Mouse (Mus musculus) liver, embryonic 15.5 days (tissue): ENCODE measurements around the gene Nat8f5. TPM values are rescaled to one million over a fixed set of nuclear protein-coding genes. Genes with fewer than 3 reads are reported as not detected.
"Not testable (repeated sequence)": the region's sequence is repeated elsewhere in the genome, so short reads cannot be mapped to it uniquely, and the experiment has no call there.

Experiments
- ATAC-seq: fragments of 200-750 bp; cut with Nextera tagmentation; 2 replicates; pipeline ENCODE4 v1.8.0; 2017; ENCODE audit warnings: moderate number of reproducible peaks, mild to moderate bottlenecking, moderate library complexity; ENCODE audit not compliant: insufficient read depth
- H3K27ac ChIP-seq: fragments of 300-500 bp; sonication (generic); replicated peaks from 2 replicates; pipeline ENCODE4 v1.5.1; 2015; ENCODE audit warnings: mild to moderate bottlenecking, inconsistent platforms
- H3K27me3 ChIP-seq: fragments of 300-500 bp; sonication (generic); 2 replicates; pipeline ENCODE4 v1.6.1; 2015; ENCODE audit warnings: mild to moderate bottlenecking, inconsistent platforms
- H3K36me3 ChIP-seq: fragments of 300-500 bp; sonication (generic); replicated peaks from 2 replicates; pipeline ENCODE4 v1.6.1; 2015; ENCODE audit warnings: moderate library complexity, mild to moderate bottlenecking, inconsistent platforms
- H3K4me1 ChIP-seq: fragments of 300-500 bp; sonication (generic); replicated peaks from 2 replicates; pipeline ENCODE4 v1.6.1; 2015; ENCODE audit warnings: inconsistent platforms
- H3K4me2 ChIP-seq: fragments of 300-500 bp; sonication (generic); 2 replicates; pipeline ENCODE4 v1.6.1; 2015; ENCODE audit warnings: moderate library complexity, mild to moderate bottlenecking, inconsistent platforms
- H3K4me3 ChIP-seq: fragments of 300-500 bp; sonication (generic); replicated peaks from 2 replicates; pipeline ENCODE4 v1.5.1; 2015; ENCODE audit warnings: mild to moderate bottlenecking, inconsistent platforms
- H3K9ac ChIP-seq: fragments of 300-500 bp; sonication (generic); 2 replicates; pipeline ENCODE4 v1.6.1; 2015; ENCODE audit warnings: moderate library complexity, mild to moderate bottlenecking, inconsistent platforms
- H3K9me3 ChIP-seq: fragments of 300-500 bp; sonication (generic); replicated peaks from 2 replicates; pipeline ENCODE4 v1.6.1; 2016; ENCODE audit warnings: inconsistent platforms
- WGBS: fragments of 180-500 bp; shearing (Covaris S2); methylation state at CpG from one replicate; pipeline ENCODE4 v1.1.7; 2015; ENCODE audit warnings: mixed read lengths; ENCODE audit not compliant: insufficient replicate concordance; 5-methylcytosine and 5-hydroxymethylcytosine counted together
- polyA plus RNA-seq: library from polyadenylated mRNA; unstranded; fragments of >200 nt; fragmentation: Nextera tagmentation; extraction: Ambion mirVana; gene quantifications from 2 replicates; pipeline ENCODE4 v1.2.1, GENCODE M21; 2015

The Nat8f5 gene
- polyA plus RNA-seq = not detected in 2 replicates

DNA sequence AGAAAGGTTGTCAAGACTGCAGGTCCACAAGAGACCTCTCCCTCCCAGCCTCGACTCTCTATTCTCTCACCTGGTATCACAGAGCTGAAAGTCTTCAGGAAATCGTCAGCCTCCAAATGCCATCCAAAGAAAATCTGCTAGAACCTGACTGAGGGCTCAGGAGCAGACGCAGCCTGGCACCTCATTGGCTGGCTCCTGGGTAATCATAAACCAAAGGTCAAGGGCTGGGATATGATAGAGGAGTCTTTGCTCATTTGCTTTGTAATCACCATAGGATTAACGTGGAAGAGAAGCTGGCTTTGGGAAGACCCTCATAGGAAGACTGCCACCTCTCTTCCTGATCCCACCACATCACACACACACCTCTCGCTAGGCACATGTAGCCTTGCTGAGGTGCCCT is at the start of gene Nat8f5, which contains the start of gene Nat8f6:
Gene Nat8f5 (minus strand): TSS at position 136 of the 400 bp plus-strand sequence.
Gene Nat8f6 (minus strand): TSS at position 118 of the 400 bp plus-strand sequence.
- no peak within 1 kb of the TSS for H3K27ac ChIP-seq
- H3K4me2 ChIP-seq = no peak within 1 kb of the TSS
- H3K4me3 ChIP-seq = no peak within 1 kb of the TSS
- H3K9ac ChIP-seq = no peak within 1 kb of the TSS
- no peaks in the 10 kb centered on the region for H3K4me1 ChIP-seq
- no peaks in the 10 kb centered on the region for H3K9me3 ChIP-seq
- no peak for ATAC-seq
- H3K27me3 ChIP-seq = no peaks in the 10 kb centered on the region
- 51% methylated on average over 5 of the region's 5 CpGs for WGBS
- H3K36me3 ChIP-seq = no peaks in the 10 kb centered on the region

DNA sequence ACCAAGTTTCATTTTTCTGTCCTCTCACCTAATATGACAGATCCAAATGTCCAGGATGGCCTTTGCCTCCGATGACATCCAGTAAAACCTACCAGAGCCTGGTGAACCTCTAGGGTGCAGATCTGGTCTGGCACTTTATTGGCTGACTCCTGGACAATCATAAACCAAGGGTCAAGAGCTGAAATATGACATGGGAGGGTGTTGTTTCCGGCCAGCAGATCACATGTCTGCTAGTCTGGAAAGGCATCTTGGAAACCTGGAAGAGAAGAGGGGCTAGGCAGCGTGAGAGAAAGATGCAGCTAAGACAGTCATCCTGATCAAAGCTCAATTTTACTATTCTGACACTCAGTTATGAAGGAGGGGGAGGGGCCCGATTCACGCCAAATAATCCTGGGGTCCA is 48.2 kb upstream of the Nat8f5 start, which contains the start of gene Nat8f2:
Gene Nat8f2 (minus strand): TSS at position 153 of the 400 bp plus-strand sequence.
- H3K4me2 ChIP-seq, H3K4me1 ChIP-seq, H3K36me3 ChIP-seq, ATAC-seq, H3K27me3 ChIP-seq, H3K27ac ChIP-seq, H3K9ac ChIP-seq, H3K9me3 ChIP-seq, H3K4me3 ChIP-seq: not testable (repeated sequence)
- 67% methylated on average over 5 of the region's 5 CpGs for WGBS

DNA sequence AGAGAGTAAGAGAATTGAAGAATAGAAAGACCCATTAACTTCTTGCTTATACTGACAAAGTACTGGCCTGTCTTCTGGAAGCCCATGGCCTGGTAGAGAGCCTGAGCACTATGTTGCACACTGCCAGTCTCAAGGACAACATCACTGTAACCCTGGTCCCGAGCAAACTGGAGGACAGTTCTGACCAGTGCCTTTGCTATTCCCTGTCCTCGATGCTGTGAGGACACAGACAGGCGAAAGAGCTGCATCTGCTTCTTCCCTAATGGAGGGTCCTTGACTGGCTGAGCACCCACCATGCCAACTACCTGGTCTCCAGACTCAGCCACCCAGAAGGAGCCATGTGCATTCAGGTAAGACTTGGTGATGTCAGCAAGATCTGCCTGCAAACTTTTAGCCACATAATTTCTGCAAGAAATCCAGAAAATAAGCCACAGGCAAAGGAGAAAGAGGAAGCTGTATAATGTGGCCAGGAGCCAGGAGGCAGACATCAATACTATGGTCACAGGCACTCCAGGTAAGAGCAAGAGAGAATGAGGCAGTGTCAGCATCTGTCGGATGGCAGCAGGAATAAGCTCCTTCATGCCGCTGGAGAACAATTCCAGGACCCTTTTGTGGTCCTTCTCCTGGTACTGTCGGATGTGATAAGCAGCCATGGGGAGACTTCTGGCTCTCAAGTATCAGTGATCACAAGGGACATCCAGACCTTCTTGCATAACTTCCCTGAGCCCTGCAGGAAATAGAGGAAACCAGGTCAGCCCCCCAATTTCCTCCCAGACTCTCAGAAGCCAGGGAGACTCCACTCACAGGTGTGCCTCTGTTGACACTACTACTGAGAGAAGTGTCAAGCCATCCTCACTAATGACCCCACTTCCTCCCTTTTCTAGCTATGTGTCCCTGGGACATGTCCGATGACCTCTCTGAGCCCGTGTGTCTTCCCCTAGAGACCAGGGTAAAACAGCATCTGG is 47.2 kb upstream of the Nat8f5 start:
- 43% methylated on average over 8 of the region's 8 CpGs for WGBS
- H3K36me3 ChIP-seq = no peaks in the 10 kb centered on the region
- no peak overlapping the region for H3K27ac ChIP-seq
- H3K9ac ChIP-seq = no peak overlapping the region
- no peaks in the 10 kb centered on the region for H3K9me3 ChIP-seq
- no peak for ATAC-seq
- H3K27me3 ChIP-seq = no peaks in the 10 kb centered on the region
- no peak overlapping the region for H3K4me2 ChIP-seq
- H3K4me1 ChIP-seq = no peaks in the 10 kb centered on the region
- H3K4me3 ChIP-seq = no peak overlapping the region

DNA sequence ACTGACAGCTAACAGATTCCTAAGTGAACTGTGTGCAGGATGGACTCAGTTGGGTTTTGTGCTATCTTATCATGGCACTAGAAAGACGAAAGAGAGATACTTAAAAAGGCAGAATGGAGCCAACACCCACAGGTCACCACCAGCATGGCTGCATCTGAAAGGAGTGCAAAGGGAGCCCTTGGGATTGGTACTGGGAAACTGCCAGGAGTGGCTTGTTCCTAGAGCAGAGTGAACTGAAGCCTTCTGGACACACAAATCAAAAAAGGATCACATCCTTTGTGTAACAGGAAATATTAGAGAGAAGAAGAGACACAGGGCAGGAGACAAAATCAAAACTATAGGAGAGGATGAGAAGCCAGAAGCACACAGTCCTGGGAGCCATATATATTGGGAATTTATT is 46.2 kb upstream of the Nat8f5 start:
- H3K9ac ChIP-seq, H3K4me2 ChIP-seq, H3K27me3 ChIP-seq, H3K9me3 ChIP-seq, H3K4me1 ChIP-seq, ATAC-seq, H3K36me3 ChIP-seq, H3K4me3 ChIP-seq, H3K27ac ChIP-seq: not testable (repeated sequence)
- WGBS = 24% methylated on average over 1 of the region's 1 CpGs

DNA sequence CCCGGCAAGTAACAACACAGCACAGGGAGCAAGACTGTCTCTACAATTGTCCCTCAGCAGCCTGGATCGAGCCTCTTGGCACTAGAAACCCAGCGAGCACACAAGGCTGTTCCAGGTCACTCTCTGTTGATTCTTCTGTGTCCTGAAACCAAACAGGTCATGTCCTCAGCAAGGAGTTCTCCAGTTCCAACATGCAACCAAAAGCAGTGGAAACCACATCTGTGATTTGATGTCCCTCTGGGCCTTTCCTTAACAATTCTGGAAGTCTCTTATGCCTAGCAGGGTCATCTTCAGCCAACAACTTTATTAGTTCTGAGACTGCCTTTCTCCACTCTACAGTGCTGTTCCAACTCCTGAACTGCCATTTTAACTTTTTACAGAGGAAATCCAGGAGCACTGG is 45.4 kb upstream of the Nat8f5 start:
- H3K9ac ChIP-seq, H3K4me3 ChIP-seq, H3K4me2 ChIP-seq, H3K9me3 ChIP-seq, H3K36me3 ChIP-seq, H3K4me1 ChIP-seq, ATAC-seq, H3K27me3 ChIP-seq, H3K27ac ChIP-seq: not testable (repeated sequence)
- WGBS = 54% methylated on average over 3 of the region's 3 CpGs

GRCm38 (mm10) chr6:85864900-85865639 is 44.3 kb upstream of the Nat8f5 start:
- not testable (repeated sequence) for H3K27ac ChIP-seq, H3K9ac ChIP-seq, H3K4me2 ChIP-seq, H3K36me3 ChIP-seq, ATAC-seq, H3K27me3 ChIP-seq, H3K4me1 ChIP-seq, H3K9me3 ChIP-seq, H3K4me3 ChIP-seq
- 45% methylated on average over 6 of the region's 7 CpGs for WGBS

- no peaks in the 10 kb centered on the region for H3K4me1 ChIP-seq
- no peak for ATAC-seq
- no peak overlapping the region for H3K4me2 ChIP-seq
- no peak overlapping the region for H3K9ac ChIP-seq
- WGBS = 55% methylated on average over 2 of the region's 2 CpGs
- no peaks in the 10 kb centered on the region for H3K36me3 ChIP-seq
- H3K27ac ChIP-seq = no peak overlapping the region
- no peak overlapping the region for H3K4me3 ChIP-seq
- no peaks in the 10 kb centered on the region for H3K27me3 ChIP-seq
- H3K9me3 ChIP-seq = no peaks in the 10 kb centered on the region
Observed at GRCm38 (mm10) chr6:85863840-85864239, 43.1 kb upstream of the Nat8f5 start.

DNA sequence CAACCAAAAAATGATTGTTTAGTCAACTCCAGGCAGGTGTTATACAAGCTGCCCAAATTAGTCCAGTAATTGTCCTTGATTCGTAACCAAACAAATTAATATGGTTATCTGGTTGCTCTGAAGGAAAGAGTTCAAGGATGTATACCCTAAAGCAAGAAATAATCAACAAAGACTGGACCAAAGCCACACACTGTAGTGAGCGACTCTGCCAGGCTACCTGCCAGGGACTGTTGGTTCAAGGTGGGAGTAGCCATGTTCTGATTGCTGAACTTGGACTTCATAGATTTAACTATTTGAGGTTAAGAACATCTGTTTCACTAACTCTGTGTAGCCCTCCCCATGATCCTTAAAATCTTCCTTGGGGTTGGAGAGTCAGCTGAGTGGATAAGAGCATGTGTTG is 42.4 kb upstream of the Nat8f5 start:
- no peaks in the 10 kb centered on the region for H3K27me3 ChIP-seq
- no peak for ATAC-seq
- H3K9me3 ChIP-seq = no peaks in the 10 kb centered on the region
- H3K9ac ChIP-seq = no peak overlapping the region
- no peak overlapping the region for H3K27ac ChIP-seq
- no peaks in the 10 kb centered on the region for H3K36me3 ChIP-seq
- no peaks in the 10 kb centered on the region for H3K4me1 ChIP-seq
- no peak overlapping the region for H3K4me3 ChIP-seq
- H3K4me2 ChIP-seq = no peak overlapping the region
- 49% methylated on average over 2 of the region's 2 CpGs for WGBS

DNA sequence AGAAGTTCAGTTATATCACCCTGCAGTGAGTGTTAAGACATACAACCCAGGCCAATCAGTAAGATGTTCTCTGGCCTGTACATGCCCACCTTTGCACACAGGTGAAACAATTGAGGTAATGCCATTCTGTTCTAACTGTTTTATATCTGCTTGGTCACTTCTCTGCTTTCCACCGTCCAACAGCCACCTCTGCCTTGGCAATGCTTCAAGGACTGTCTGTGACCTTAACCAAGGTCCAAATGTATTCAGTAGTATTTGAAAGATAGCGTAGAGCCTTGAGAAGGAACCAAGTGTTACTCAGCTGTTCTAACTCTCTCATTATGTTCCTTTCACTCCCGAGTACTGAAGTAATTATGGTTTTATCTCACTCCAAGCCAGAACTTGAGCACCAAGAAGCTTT is 41.8 kb upstream of the Nat8f5 start:
- no peaks in the 10 kb centered on the region for H3K36me3 ChIP-seq
- no peaks in the 10 kb centered on the region for H3K4me1 ChIP-seq
- H3K4me2 ChIP-seq = no peak overlapping the region
- 52% methylated on average over 3 of the region's 3 CpGs for WGBS
- no peaks in the 10 kb centered on the region for H3K27me3 ChIP-seq
- no peak overlapping the region for H3K9ac ChIP-seq
- no peak overlapping the region for H3K27ac ChIP-seq
- no peak overlapping the region for H3K4me3 ChIP-seq
- no peak for ATAC-seq
- H3K9me3 ChIP-seq = no peaks in the 10 kb centered on the region

GRCm38 (mm10) chr6:85861247-85861646 is 40.5 kb upstream of the Nat8f5 start:
- H3K36me3 ChIP-seq = no peaks in the 10 kb centered on the region
- no peak overlapping the region for H3K27ac ChIP-seq
- no peaks in the 10 kb centered on the region for H3K9me3 ChIP-seq
- no peak overlapping the region for H3K9ac ChIP-seq
- WGBS = 53% methylated on average over 3 of the region's 3 CpGs
- no peak overlapping the region for H3K4me2 ChIP-seq
- no peaks in the 10 kb centered on the region for H3K4me1 ChIP-seq
- H3K27me3 ChIP-seq = no peaks in the 10 kb centered on the region
- no peak for ATAC-seq
- H3K4me3 ChIP-seq = no peak overlapping the region

DNA sequence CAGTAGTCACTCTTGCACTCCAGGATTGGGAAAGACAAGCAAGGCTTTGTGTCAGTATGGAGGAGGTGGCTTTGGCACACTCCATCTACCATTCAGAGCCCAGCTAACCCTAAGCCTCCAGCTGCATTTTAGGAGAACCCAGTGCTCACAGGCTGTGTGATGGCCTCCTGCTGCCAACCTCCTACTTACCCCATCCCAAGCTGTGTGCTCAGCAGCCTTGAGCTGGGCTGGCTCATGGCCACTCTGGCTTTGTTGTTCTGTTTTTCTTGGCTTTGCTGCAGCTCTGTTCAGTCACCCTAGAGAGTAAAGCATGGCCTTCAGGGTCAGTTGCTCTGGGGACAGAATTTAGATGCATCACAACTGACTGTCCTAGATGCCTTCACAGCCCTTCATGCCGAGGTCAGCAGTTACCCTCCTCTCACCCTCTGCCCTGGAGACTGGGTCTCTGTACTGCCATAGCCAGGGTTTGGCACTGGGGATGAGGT is 35.5 kb upstream of the Nat8f5 start:
- Histone ChIP-seq H3K4me1 (0 out of 2 replicates have a peak, but pooled peaks cover 2% of the 10 kb centered on the region), H3K36me3 (no peaks in the 10 kb centered on the region), H3K9ac (no peak overlapping the region), H3K9me3 (no peaks in the 10 kb centered on the region), H3K4me2 (no peak overlapping the region), H3K4me3 (no peak overlapping the region), H3K27ac (no peak overlapping the region), H3K27me3 (no peaks in the 10 kb centered on the region)
- 41% methylated on average over 1 of the region's 1 CpGs for WGBS
- ATAC-seq = no peak
